In the genomic region with DNA sequence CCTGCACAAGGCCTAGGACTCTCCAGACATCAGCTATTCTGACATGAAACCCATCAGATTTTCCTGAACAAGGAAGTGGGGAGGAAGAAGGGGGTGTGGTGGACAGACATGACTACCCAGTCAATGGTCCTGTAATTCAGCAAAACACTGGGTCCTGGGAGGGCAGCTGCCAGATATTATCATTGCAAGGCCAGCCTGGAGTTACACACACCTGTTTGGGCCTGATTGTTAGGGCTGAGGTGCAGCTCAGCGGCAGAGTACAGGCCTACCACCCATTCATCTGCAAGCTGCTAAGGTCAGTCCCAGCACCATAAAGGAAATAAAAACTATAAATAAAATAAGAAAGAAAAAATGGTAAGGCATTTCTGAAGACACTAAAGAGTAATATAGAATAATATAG, we compare ENCODE assay signal across 28 mouse cellular contexts. TPM values are rescaled to one million over a fixed set of nuclear protein-coding genes. Genes with fewer than 3 reads are reported as not detected.
DNase-seq lines count a peak whose midpoint lies in the region; ATAC-seq and TF ChIP-seq lines count a peak whose summit lies in the region.
"Had no signal": no experiment of that assay in that cellular context is flagged by ENCODE, and none has a peak within 500 bp of the region (broad histone marks: within the 10 kb centered on the region; RNA-seq: fewer than 3 reads in every experiment).

No protein-coding gene starts in this region.

- no peak for TF ChIP-seq CTCF in kidney, adult 2 months (conservative IDR thresholded peaks at IDR 0.05; ENCODE audit: insufficient read depth, insufficient read length, low read depth, low read length)
- no peak for TF ChIP-seq CTCF in kidney, postnatal 0 days (IDR thresholded peaks at IDR 0.05; ENCODE audit: low read depth)

- H3K27me3 ChIP-seq in kidney, adult 2 months (replicated peaks; ENCODE audit: control insufficient read depth, insufficient read depth, low read length), result no peaks in the 10 kb centered on the region
- H3K27me3 ChIP-seq in kidney, postnatal 0 days (ENCODE audit: insufficient read depth, low read length), result 0 out of 2 replicates have a peak, but pooled peaks cover 3% of the 10 kb centered on the region
- H3K27me3 ChIP-seq: CH12.LX; embryonic facial prominence, embryonic 12.5 days; embryonic facial prominence, embryonic 15.5 days; forebrain, embryonic 12.5 days; hindbrain, embryonic 13.5 days had no signal

- H3K9ac ChIP-seq in kidney, postnatal 0 days (ENCODE audit: low read depth, low read length), result no peak overlapping the region
- H3K9ac ChIP-seq: embryonic facial prominence, embryonic 12.5 days; embryonic facial prominence, embryonic 15.5 days; forebrain, embryonic 12.5 days; hindbrain, embryonic 13.5 days had no signal

- H3K36me3 ChIP-seq in kidney, adult 2 months (ENCODE audit: control insufficient read depth, insufficient read depth, low read length), result no peaks in the 10 kb centered on the region
- no peaks in the 10 kb centered on the region for H3K36me3 ChIP-seq in kidney, postnatal 0 days (ENCODE audit: insufficient read depth, low read length)
- H3K36me3 ChIP-seq: embryonic facial prominence, embryonic 12.5 days; embryonic facial prominence, embryonic 15.5 days; forebrain, embryonic 12.5 days; G1E; hindbrain, embryonic 10.5 days; hindbrain, embryonic 13.5 days had no signal

- WGBS in kidney, adult 2 months, result 79% methylated on average over 1 of the region's 1 CpGs
- 60% methylated on average over 1 of the region's 1 CpGs for WGBS in kidney, postnatal 0 days

- no peaks in the 10 kb centered on the region for H3K9me3 ChIP-seq in kidney, postnatal 0 days (replicated peaks; ENCODE audit: low read length)
- H3K9me3 ChIP-seq: embryonic facial prominence, embryonic 12.5 days; embryonic facial prominence, embryonic 15.5 days; forebrain, embryonic 12.5 days; hindbrain, embryonic 10.5 days; hindbrain, embryonic 13.5 days had no signal

- peak; percentile 60; the same call in 1 of the 2 replicates for ATAC-seq in kidney, postnatal 0 days (replicated peaks; ENCODE audit: low FRiP score, low read depth)
- ATAC-seq in megakaryocyte-erythroid progenitor cell, adult 5-6 weeks (replicated peaks; ENCODE audit: low FRiP score, low TSS enrichment, poor library complexity, severe bottlenecking), result peak; percentile 62
- ATAC-seq: forebrain, embryonic 16.5 days; hindbrain, embryonic 16.5 days; Patski had no signal

- peak; percentile 63 for DNase-seq in heart, adult 11 months
- no peak for DNase-seq in heart, postnatal 14 days
- peak; percentile 3 for DNase-seq in kidney, adult 2 months
- no peak for DNase-seq in kidney, adult 9 months
- no peak for DNase-seq in kidney, postnatal 0 days (ENCODE audit: low spot score)
- DNase-seq in kidney, postnatal 10 days, result no peak
- DNase-seq: adrenal gland, postnatal 10 days; adrenal gland, postnatal 36 days; B cell, adult 2 months; cerebellum, adult 2 months; cerebellum, adult 9-11 months; cerebellum, postnatal 25 days; gastrocnemius, postnatal 10 days; gastrocnemius, postnatal 36 days; heart, postnatal 36 days had no signal

- intact Hi-C loops in heart, postnatal 14 days (cut with DNase I), result no loop called here

- no peak overlapping the region for H3K27ac ChIP-seq in kidney, adult 2 months (ENCODE audit: insufficient read depth, low read depth, low read length)
- H3K27ac ChIP-seq in kidney, postnatal 0 days, result no peak overlapping the region
- H3K27ac ChIP-seq: embryonic facial prominence, embryonic 12.5 days; embryonic facial prominence, embryonic 15.5 days; forebrain, embryonic 12.5 days; hindbrain, embryonic 10.5 days had no signal

- TF ChIP-seq POLR2A in kidney, adult 2 months (IDR thresholded peaks at IDR 0.05; ENCODE audit: low read depth, low read length), result no peak

- peaks cover 5% of the 10 kb centered on the region; the same call in 1 of the 2 replicates for H3K4me1 ChIP-seq in kidney, adult 2 months (ENCODE audit: control insufficient read depth, insufficient read depth, low read length)
- H3K4me1 ChIP-seq in kidney, postnatal 0 days (replicated peaks; ENCODE audit: insufficient read depth, low read length), result no peaks in the 10 kb centered on the region

- no peak overlapping the region for H3K4me3 ChIP-seq in kidney, adult 2 months (ENCODE audit: insufficient read depth, low read depth, low read length)
- H3K4me3 ChIP-seq in kidney, postnatal 0 days (replicated peaks; ENCODE audit: low read depth, low read length), result no peak overlapping the region
- H3K4me3 ChIP-seq: embryonic facial prominence, embryonic 12.5 days; embryonic facial prominence, embryonic 15.5 days; forebrain, embryonic 12.5 days; hindbrain, embryonic 10.5 days; hindbrain, embryonic 13.5 days had no signal

- no peak overlapping the region for H3K4me2 ChIP-seq in kidney, postnatal 0 days (ENCODE audit: low read length)
- H3K4me2 ChIP-seq: embryonic facial prominence, embryonic 12.5 days; embryonic facial prominence, embryonic 15.5 days; forebrain, embryonic 12.5 days; heart, embryonic 11.5 days; hindbrain, embryonic 13.5 days had no signal

RNA-seq across cellular contexts. Expression of a gene that starts 52.3 kb away (rescaled TPM):
- total RNA-seq in heart, postnatal 14 days (2021), result 10 to 100 TPM; 14.8 to 22.1 TPM
- polyA plus RNA-seq in kidney, adult 2 months (2012; rRNA removed), result 3.4 and 4.1 TPM in 2 replicates
- 30.4 and 33.2 TPM in 2 replicates for polyA plus RNA-seq in kidney, postnatal 0 days (2015; fragmentation: Nextera tagmentation; extraction: Ambion mirVana)
- 1.9 and 17.1 TPM in 2 replicates for total RNA-seq in megakaryocyte-erythroid progenitor cell, adult 5-6 weeks (2014; fragmentation: Nextera tagmentation)
- 0.57 TPM in 1 of 2 replicates, not detected in the other for total RNA-seq in megakaryocyte-erythroid progenitor cell, adult 5-6 weeks (2017)
- total RNA-seq: CH12.LX; granulocyte monocyte progenitor cell, adult 5-6 weeks had no signal
- polyA plus RNA-seq: G1E had no signal

Comparison
In these comparisons a context has a peak if more than half of its experiments do, and no peak if none do; other contexts are left out.
1. DNase-seq: peak in heart, adult 11 months (single experiment) and kidney, adult 2 months (single experiment); none in heart, postnatal 14 days (0 of 2), kidney, adult 9 months (single experiment), kidney, postnatal 0 days (single experiment) and kidney, postnatal 10 days (single experiment).